Mouse (Mus musculus) ES-Bruce4 (cell line): ENCODE measurements at regions not wholly inside any gene's neighbourhood (a gene's known extent, or its start where the extent isn't known, plus 50 kb on each side); places are given as distances from the start of the nearest gene placed in this dataset.

Source experiments
- EP300 ChIP-seq: IDR thresholded peaks from 2 replicates; pipeline ENCODE4 v1.6.1; 2011; ENCODE audit warnings: low read depth, low read length; ENCODE audit not compliant: insufficient read depth
- POLR2A ChIP-seq: IDR thresholded peaks from one replicate; pipeline ENCODE4 v1.8.1; 2011; ENCODE audit warnings: low read length; ENCODE audit not compliant: insufficient read depth

DNA sequence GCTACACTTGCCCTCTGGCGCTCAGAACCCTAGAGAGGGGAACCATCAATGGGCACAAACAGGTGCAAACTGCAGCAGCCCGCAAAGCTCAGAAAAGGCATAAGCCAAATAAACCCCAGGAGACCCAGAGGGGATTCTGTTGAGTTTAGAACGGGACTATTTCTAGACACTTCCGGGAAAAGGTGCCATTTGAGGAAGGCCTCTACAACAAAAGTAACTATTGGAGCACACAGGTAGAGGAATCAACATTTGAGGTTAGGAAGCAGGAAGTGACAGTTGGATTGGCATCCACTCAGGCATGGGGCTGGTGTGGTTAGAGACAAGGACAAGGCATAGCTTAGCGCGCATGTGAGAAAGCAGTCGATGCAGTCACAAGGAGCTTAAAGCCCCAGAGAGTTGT, 148.3 kb downstream of the Opa1 start:
- no peak for TF ChIP-seq EP300
- TF ChIP-seq POLR2A: no peak
